Mouse (Mus musculus) small intestine, adult 2 months (tissue): ENCODE results near the gene Fth1.

Source experiments
- CTCF ChIP-seq: fragments of 200-500 bp; IDR thresholded peaks from 2 replicates; pipeline ENCODE4 v1.5.1; 2012; ENCODE audit warnings: low read depth, mild to moderate bottlenecking, control low read depth, inconsistent platforms, low read length, moderate library complexity, mixed read lengths; ENCODE audit not compliant: insufficient replicate concordance, insufficient read length; ENCODE audit errors: extremely low read depth
- POLR2A ChIP-seq: fragments of 200-500 bp; IDR thresholded peaks from 2 replicates; pipeline ENCODE4 v1.6.1; 2012; ENCODE audit warnings: low read depth, mild to moderate bottlenecking, control low read depth, inconsistent platforms, low read length, moderate library complexity

GRCm38 (mm10) chr19:10025169-10025875, 44.9 kb downstream of the Fth1 start:
- TF ChIP-seq CTCF (no peak), POLR2A (no peak)
